Mouse (Mus musculus): ENCODE measurements at regions not wholly inside any gene's neighbourhood (a gene's known extent, or its start where the extent isn't known, plus 50 kb on each side); places are given as distances from the start of the nearest gene placed in this dataset.

DNA sequence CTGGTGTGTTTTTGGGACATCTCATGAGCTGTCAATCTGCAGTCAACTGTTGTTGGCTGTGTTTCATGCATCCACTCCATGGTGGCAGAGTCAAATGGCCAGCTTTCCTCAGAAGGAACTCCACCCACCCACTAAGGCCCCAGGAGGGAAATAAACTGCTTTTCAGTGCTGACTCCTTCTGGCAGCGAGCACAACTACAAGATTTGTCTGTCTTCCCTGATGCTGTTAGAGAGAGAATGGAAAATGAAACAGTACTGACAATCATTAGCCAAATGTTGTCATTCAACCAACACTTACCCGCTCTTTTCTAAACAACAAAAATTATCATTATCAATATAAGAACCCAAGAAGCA, 79.3 kb upstream of the Pias1 start:
- TF ChIP-seq TCF12 (IDR thresholded peaks at IDR 0.05; ENCODE audit: insufficient read depth, poor library complexity, severe bottlenecking) (no peak), MYOG (IDR thresholded peaks at IDR 0.05; ENCODE audit: control insufficient read depth in 1 of 3, insufficient read depth in 1 of 3, insufficient read length in 2 of 3, low read depth in 2 of 3) (no peak), POLR2AphosphoS2 (IDR thresholded peaks at IDR 0.05; ENCODE audit: insufficient read length, low read depth) (no peak), POLR2A (IDR thresholded peaks at IDR 0.05; ENCODE audit: insufficient read length, low read depth) (no peak), SRF (IDR thresholded peaks at IDR 0.05; ENCODE audit: control insufficient read depth, insufficient read length, low read depth) (no peak), E2F4 (IDR thresholded peaks at IDR 0.05; ENCODE audit: insufficient read depth) (no peak)
